Comparison of ENCODE assay signal across 16 mouse cellular contexts in the genomic region with DNA sequence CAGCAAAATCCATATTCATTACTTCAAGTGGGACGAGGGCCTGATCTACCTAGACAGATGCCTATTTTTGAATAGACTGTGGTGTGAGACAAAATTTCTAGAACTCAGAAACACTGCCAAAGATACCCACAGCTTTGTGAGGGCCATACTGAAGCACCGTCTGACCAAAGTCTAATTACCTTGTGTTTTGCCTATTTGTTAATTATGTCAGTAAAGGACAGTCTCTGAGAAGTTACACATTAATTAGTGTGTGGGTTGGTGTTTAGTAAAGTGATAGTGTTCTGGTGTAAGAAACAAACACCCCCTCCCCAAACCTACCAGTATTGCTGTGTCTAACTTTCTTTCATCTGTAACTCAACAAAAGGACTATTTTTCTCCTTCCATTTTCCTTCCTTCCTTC.
"Had no signal": no experiment of that assay in that cellular context is flagged by ENCODE, and none has a peak within 500 bp of the region (broad histone marks: within the 10 kb centered on the region; RNA-seq: fewer than 3 reads in every experiment).

No protein-coding gene starts in this region.

- H3K27me3 ChIP-seq: lung, embryonic 15.5 days; megakaryocyte, embryonic 14.5 days; midbrain, embryonic 12.5 days; neural tube, embryonic 12.5 days; stomach, embryonic 15.5 days had no signal

- H3K27ac ChIP-seq: lung, embryonic 15.5 days; macrophage; midbrain, embryonic 12.5 days; neural tube, embryonic 12.5 days; stomach, embryonic 15.5 days; stomach, postnatal 0 days had no signal

- DNase-seq: liver, postnatal 0 days; lung, adult 2 months; lung, postnatal 14 days; lung, postnatal 36 days; midbrain, embryonic 14.5 days; right cerebral cortex, postnatal 14 days; thymus, adult 2 months; thymus, postnatal 25 days; thymus, postnatal 4 days had no signal

- H3K36me3 ChIP-seq: lung, embryonic 15.5 days; midbrain, embryonic 12.5 days; neural tube, embryonic 12.5 days; stomach, embryonic 15.5 days had no signal

- H3K4me1 ChIP-seq: lung, embryonic 15.5 days; megakaryocyte, embryonic 14.5 days; midbrain, embryonic 12.5 days; neural tube, embryonic 12.5 days; stomach, embryonic 15.5 days had no signal

- H3K4me3 ChIP-seq: lung, embryonic 15.5 days; megakaryocyte, embryonic 14.5 days; midbrain, embryonic 12.5 days; neural tube, embryonic 12.5 days; stomach, embryonic 15.5 days had no signal
